Comparison of ENCODE assay signal across 24 mouse cellular contexts in genomic region chr11:82632191-82632590, GRCm38 (mm10).
DNase-seq lines count a peak whose midpoint lies in the region; ATAC-seq and TF ChIP-seq lines count a peak whose summit lies in the region.
"Had no signal": no experiment of that assay in that cellular context is flagged by ENCODE, and none has a peak within 500 bp of the region (broad histone marks: within the 10 kb centered on the region; RNA-seq: fewer than 3 reads in every experiment).

No protein-coding gene starts in this region.

- ATAC-seq in forebrain, embryonic 16.5 days: no peak
- ATAC-seq: intestine, embryonic 15.5 days had no signal

- no peak overlapping the region for H3K4me3 ChIP-seq in forebrain, embryonic 10.5 days
- no peak overlapping the region for H3K4me3 ChIP-seq in forebrain, embryonic 16.5 days (replicated peaks; ENCODE audit: low read length)
- H3K4me3 ChIP-seq in thymus, adult 2 months (ENCODE audit: control insufficient read depth, insufficient read depth, low read length): no peak overlapping the region
- H3K4me3 ChIP-seq: embryonic facial prominence, embryonic 10.5 days; embryonic facial prominence, embryonic 13.5 days; erythroblast, embryonic 14.5 days; forebrain, embryonic 15.5 days; heart, adult 2 months; hindbrain, embryonic 12.5 days; intestine, embryonic 15.5 days had no signal

- H3K4me2 ChIP-seq in forebrain, embryonic 16.5 days (ENCODE audit: low read length): no peak overlapping the region
- H3K4me2 ChIP-seq: embryonic facial prominence, embryonic 13.5 days; forebrain, embryonic 15.5 days; heart, embryonic 11.5 days; hindbrain, embryonic 12.5 days; intestine, embryonic 15.5 days had no signal

- H3K9ac ChIP-seq in forebrain, embryonic 16.5 days (replicated peaks; ENCODE audit: low read depth, low read length): no peak overlapping the region
- H3K9ac ChIP-seq: embryonic facial prominence, embryonic 13.5 days; forebrain, embryonic 15.5 days; hindbrain, embryonic 12.5 days; intestine, embryonic 15.5 days had no signal

- H3K27me3 ChIP-seq in forebrain, embryonic 10.5 days (ENCODE audit: poor library complexity, severe bottlenecking): no peaks in the 10 kb centered on the region
- no peaks in the 10 kb centered on the region for H3K27me3 ChIP-seq in forebrain, embryonic 16.5 days (replicated peaks; ENCODE audit: control insufficient read depth, insufficient read depth, low read length)
- no peaks in the 10 kb centered on the region for H3K27me3 ChIP-seq in thymus, adult 2 months (ENCODE audit: control insufficient read depth, insufficient read depth, low read length)
- H3K27me3 ChIP-seq: embryonic facial prominence, embryonic 13.5 days; forebrain, embryonic 15.5 days; hindbrain, embryonic 12.5 days; intestine, embryonic 15.5 days had no signal

- 0 out of 2 replicates have a peak overlapping the region, but pooled peaks have one; percentile 36 for H3K27ac ChIP-seq in forebrain, embryonic 10.5 days
- no peak overlapping the region for H3K27ac ChIP-seq in forebrain, embryonic 16.5 days (ENCODE audit: low read length)
- H3K27ac ChIP-seq in thymus, adult 2 months (ENCODE audit: control insufficient read depth, insufficient read depth, low read length): no peak overlapping the region
- H3K27ac ChIP-seq: embryonic facial prominence, embryonic 10.5 days; embryonic facial prominence, embryonic 13.5 days; heart, adult 2 months; hindbrain, embryonic 12.5 days; intestine, embryonic 15.5 days had no signal

- TF ChIP-seq CTCF in thymus, adult 2 months (IDR thresholded peaks at IDR 0.05; ENCODE audit: borderline replicate concordance, control insufficient read depth, extremely low read depth, insufficient read depth, low read length, poor library complexity): no peak

- no peaks in the 10 kb centered on the region for H3K36me3 ChIP-seq in forebrain, embryonic 10.5 days (replicated peaks)
- no peaks in the 10 kb centered on the region for H3K36me3 ChIP-seq in forebrain, embryonic 16.5 days (ENCODE audit: control insufficient read depth, insufficient read depth)
- no peaks in the 10 kb centered on the region for H3K36me3 ChIP-seq in thymus, adult 2 months (ENCODE audit: control insufficient read depth, insufficient read depth, low read length)
- H3K36me3 ChIP-seq: embryonic facial prominence, embryonic 10.5 days; embryonic facial prominence, embryonic 13.5 days; forebrain, embryonic 15.5 days; hindbrain, embryonic 12.5 days; intestine, embryonic 15.5 days had no signal

- no peak for DNase-seq in forebrain, embryonic 10.5 days (ENCODE audit: extremely low spot score, low spot score)
- peak; percentile 37 for DNase-seq in thymus, adult 2 months
- no peak for DNase-seq in thymus, postnatal 0 days (ENCODE audit: low spot score)
- DNase-seq in thymus, postnatal 14 days: peak; percentile 49
- DNase-seq in thymus, postnatal 4 days: peak; percentile 53
- DNase-seq in kidney, adult 11 months: no peak
- no peak for DNase-seq in kidney, postnatal 4 days
- DNase-seq: adrenal gland, adult 2 months; adrenal gland, postnatal 14 days; cerebellum, adult 11 months; cerebellum, adult 2 months; cerebellum, adult 9-11 months; cerebellum, postnatal 25 days; gastrocnemius, postnatal 10 days; gastrocnemius, postnatal 36 days; heart, adult 2 months had no signal

- TF ChIP-seq POLR2A in thymus, adult 2 months (IDR thresholded peaks at IDR 0.05; ENCODE audit: control insufficient read depth, extremely low read depth, insufficient read depth, low read length, poor library complexity): no peak

- H3K4me1 ChIP-seq in forebrain, embryonic 10.5 days: peaks cover 32% of the 10 kb centered on the region
- H3K4me1 ChIP-seq in forebrain, embryonic 16.5 days (replicated peaks; ENCODE audit: control insufficient read depth, insufficient read depth, low read length): peaks cover 17% of the 10 kb centered on the region
- H3K4me1 ChIP-seq in thymus, adult 2 months (replicated peaks; ENCODE audit: control insufficient read depth, insufficient read depth, low read length): no peaks in the 10 kb centered on the region
- H3K4me1 ChIP-seq: intestine, embryonic 15.5 days had no signal

- 95% methylated on average over 1 of the region's 1 CpGs for WGBS in forebrain, embryonic 10.5 days
- 97% methylated on average over 1 of the region's 1 CpGs for whole genome bisulfite sequencing in forebrain, embryonic 16.5 days
- 100% methylated on average over 1 of the region's 1 CpGs for WGBS in thymus, adult 2 months

- peaks cover 6% of the 10 kb centered on the region; the same call in 1 of the 2 replicates for H3K9me3 ChIP-seq in forebrain, embryonic 10.5 days
- 0 out of 2 replicates have a peak, but pooled peaks cover 4% of the 10 kb centered on the region for H3K9me3 ChIP-seq in forebrain, embryonic 16.5 days (ENCODE audit: control insufficient read depth, low read length)
- H3K9me3 ChIP-seq: embryonic facial prominence, embryonic 10.5 days; forebrain, embryonic 15.5 days; hindbrain, embryonic 12.5 days; intestine, embryonic 15.5 days had no signal

Comparison
In these comparisons a context has a peak if more than half of its experiments do, and no peak if none do; other contexts are left out.
1. DNase-seq: peak in thymus, adult 2 months (single experiment), thymus, postnatal 14 days (single experiment) and thymus, postnatal 4 days (single experiment); none in forebrain, embryonic 10.5 days (single experiment), thymus, postnatal 0 days (single experiment), kidney, adult 11 months (single experiment) and kidney, postnatal 4 days (0 of 2).